Mouse (Mus musculus): ENCODE data around the gene Dync1i1. TPM values are rescaled to one million over a fixed set of nuclear protein-coding genes. Genes with fewer than 3 reads are reported as not detected.
"Not testable (repeated sequence)": the region's sequence is repeated elsewhere in the genome, so short reads cannot be mapped to it uniquely, and the experiment has no call there.

The Dync1i1 gene
- total RNA-seq (2014; rRNA removed) (132 and 172 TPM in 2 replicates), polyA plus RNA-seq (2015; fragmentation: Nextera tagmentation; extraction: Ambion mirVana) (134 and 193 TPM in 2 replicates)

DNA sequence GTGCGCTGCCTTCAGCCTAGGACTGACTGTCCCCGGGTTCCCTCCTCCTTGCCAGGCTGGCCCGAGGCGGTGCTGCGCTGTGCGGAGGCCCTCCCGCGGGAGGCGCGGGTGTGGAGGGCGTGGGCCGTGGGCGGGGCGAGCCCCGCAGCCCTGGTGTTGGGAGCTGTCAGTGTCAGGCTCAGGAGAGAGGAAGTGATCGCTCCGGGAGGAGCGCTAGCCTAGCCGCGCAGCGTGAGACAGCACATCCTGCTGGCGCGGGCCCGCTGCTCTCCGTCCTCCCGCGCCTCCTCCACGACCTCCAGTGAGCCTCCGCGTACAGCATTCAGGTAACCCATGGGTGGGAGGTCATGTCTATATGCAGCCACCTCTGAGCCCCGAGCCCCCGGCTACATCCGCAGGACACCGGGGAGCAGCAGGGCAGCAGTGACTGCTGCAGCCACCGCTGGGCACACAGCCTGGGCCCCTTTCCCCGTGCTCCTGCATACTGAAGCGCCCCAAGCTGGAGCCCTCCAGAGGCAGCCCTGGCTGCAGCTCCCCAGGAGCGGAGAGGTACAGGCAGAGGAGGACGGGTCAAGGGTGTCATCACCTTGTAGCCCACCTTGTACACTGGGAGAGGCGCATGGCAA, at the start of gene Dync1i1:
TSS of gene Dync1i1 (plus strand) at position 29 of the 626 bp plus-strand sequence.
- no peaks in the 10 kb centered on the region for H3K27me3 ChIP-seq (ENCODE audit: insufficient read depth, low read length)
- 2% methylated on average over 40 of the region's 40 CpGs for WGBS
- H3K4me3 ChIP-seq (ENCODE audit: low read depth, low read length), result peak within 1 kb of the TSS; percentile 56
- H3K36me3 ChIP-seq (ENCODE audit: insufficient read depth), result no peaks in the 10 kb centered on the region
- H3K27ac ChIP-seq (ENCODE audit: low read depth, low read length), result peak within 1 kb of the TSS; percentile 90
- ATAC-seq, result peak; percentile 86
- peak; percentile 76 for DNase-seq
- no peaks in the 10 kb centered on the region for H3K9me3 ChIP-seq (ENCODE audit: low read length)
- peak within 1 kb of the TSS; percentile 77 for H3K9ac ChIP-seq
- no peaks in the 10 kb centered on the region for H3K4me1 ChIP-seq (ENCODE audit: insufficient read depth)
- peak within 1 kb of the TSS; percentile 86 for H3K4me2 ChIP-seq (ENCODE audit: low read depth)
- TF ChIP-seq CTCF (IDR thresholded peaks at IDR 0.05; ENCODE audit: low read depth), result no peak

DNA sequence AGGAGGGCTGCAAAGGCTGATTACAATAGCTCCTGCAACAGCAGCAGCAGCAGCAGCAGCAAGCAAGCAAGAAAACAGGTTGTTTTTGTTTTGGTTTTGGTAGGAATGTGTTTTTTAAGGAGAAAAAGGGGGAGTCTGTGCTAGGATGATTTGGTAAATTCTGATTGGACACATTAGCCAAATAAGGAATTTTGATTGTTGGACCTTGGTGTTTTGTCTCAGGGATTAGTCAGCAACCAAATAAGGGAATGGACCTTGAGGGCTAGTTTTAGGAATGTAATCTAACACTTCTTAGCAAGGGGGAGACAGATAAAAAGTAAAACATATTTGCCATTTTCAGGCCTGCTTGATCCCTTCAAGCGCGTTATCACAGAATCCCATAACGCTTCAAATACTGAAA, 45.7 kb upstream of the Dync1i1 start:
- no peaks in the 10 kb centered on the region for H3K36me3 ChIP-seq (ENCODE audit: insufficient read depth)
- WGBS, result 95% methylated on average over 3 of the region's 3 CpGs
- H3K9ac ChIP-seq, result no peak overlapping the region
- ATAC-seq (no peak), DNase-seq (no peak)
- H3K27ac ChIP-seq (ENCODE audit: low read depth, low read length), result no peak overlapping the region
- H3K27me3 ChIP-seq (ENCODE audit: insufficient read depth, low read length), result no peaks in the 10 kb centered on the region
- H3K4me2 ChIP-seq (ENCODE audit: low read depth), result no peak overlapping the region
- no peak overlapping the region for H3K4me3 ChIP-seq (ENCODE audit: low read depth, low read length)
- H3K4me1 ChIP-seq (ENCODE audit: insufficient read depth), result no peaks in the 10 kb centered on the region
- TF ChIP-seq CTCF (IDR thresholded peaks at IDR 0.05; ENCODE audit: low read depth), result no peak
- no peaks in the 10 kb centered on the region for H3K9me3 ChIP-seq (ENCODE audit: low read length)

DNA sequence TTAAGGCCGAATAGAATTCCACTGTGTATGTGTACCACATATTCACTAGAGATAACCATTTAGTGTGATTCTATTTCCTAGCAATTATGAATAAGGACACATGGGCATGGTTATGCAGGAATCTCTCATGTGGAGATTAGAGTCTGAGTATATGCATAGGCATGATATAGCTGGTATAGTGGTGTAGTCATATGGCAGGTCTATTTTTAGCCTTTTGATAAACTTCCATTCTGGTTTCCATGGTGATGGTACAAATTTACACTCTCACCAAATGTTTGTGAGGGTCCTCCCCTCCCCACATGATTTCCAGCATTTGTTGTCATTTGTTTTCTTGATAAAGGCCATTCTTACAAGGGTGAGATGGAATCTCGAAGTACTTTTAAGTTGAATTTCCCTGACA, 23.6 kb upstream of the Dync1i1 start:
- Histone ChIP-seq H3K27me3 (ENCODE audit: insufficient read depth, low read length) (no peaks in the 10 kb centered on the region), H3K4me3 (ENCODE audit: low read depth, low read length) (no peak overlapping the region), H3K9ac (no peak overlapping the region), H3K36me3 (ENCODE audit: insufficient read depth) (no peaks in the 10 kb centered on the region), H3K4me2 (ENCODE audit: low read depth) (no peak overlapping the region), H3K9me3 (ENCODE audit: low read length) (no peaks in the 10 kb centered on the region), H3K4me1 (ENCODE audit: insufficient read depth) (peaks cover 6% of the 10 kb centered on the region; the same call in 1 of the 2 replicates), H3K27ac (ENCODE audit: low read depth, low read length) (peak overlapping the region; percentile 82)
- no peak for TF ChIP-seq CTCF (IDR thresholded peaks at IDR 0.05; ENCODE audit: low read depth)
- DNase-seq (peak; percentile 80), ATAC-seq (peak; percentile 98)
- WGBS, result 54% methylated on average over 2 of the region's 2 CpGs

DNA sequence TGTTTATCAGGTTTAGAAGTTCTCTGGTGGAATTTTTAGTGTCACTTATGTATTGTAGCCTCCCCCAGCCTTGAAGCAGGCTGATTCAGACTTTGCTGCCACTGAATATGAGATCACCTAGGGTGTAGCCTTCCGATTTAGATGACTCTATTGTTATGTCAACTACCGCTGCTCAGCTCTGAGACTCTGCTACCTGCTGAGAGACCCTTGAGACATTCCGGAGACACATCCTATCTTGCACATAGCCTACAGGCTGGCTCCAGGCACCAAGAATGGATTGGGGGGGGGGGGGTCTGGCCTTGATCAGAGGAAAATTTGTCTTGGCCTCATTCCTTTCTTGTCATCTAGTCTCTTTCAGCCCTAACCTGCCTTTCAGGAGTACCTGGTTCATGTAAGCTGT, 17.5 kb upstream of the Dync1i1 start:
- not testable (repeated sequence) for H3K27ac ChIP-seq (ENCODE audit: low read depth, low read length); H3K4me3 ChIP-seq (ENCODE audit: low read depth, low read length); H3K9ac ChIP-seq; H3K9me3 ChIP-seq (ENCODE audit: low read length); H3K4me1 ChIP-seq (ENCODE audit: insufficient read depth); H3K36me3 ChIP-seq (ENCODE audit: insufficient read depth); ATAC-seq; H3K27me3 ChIP-seq (ENCODE audit: insufficient read depth, low read length); H3K4me2 ChIP-seq (ENCODE audit: low read depth); DNase-seq
- 40% methylated on average over 3 of the region's 3 CpGs for WGBS

DNA sequence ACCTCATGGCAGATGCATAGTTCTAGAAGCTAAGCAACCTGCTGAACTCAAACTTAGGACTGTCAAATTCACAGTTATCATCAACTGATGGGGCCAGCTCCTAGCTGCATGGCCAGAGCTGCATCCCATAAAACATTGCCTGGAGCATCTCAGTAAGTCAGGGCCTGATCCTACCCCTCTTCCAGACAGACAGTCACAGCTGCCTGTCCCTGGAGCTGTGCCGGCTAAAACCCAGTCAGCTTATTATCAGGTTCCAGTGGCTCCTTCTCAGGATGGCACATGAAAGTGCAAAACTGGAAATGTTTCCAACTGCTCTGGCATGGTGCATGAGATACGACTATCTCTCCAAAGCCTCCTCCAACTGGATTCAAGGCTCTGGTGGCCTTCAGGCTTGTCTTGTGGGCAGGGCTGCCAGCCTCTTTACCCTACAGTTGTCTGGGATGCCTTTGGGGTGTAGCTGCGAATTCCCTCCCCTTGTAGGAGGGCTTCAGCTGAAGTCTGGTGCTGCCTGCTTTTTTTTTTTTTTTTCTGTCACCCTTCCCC, 15.3 kb upstream of the Dync1i1 start:
- TF ChIP-seq CTCF (IDR thresholded peaks at IDR 0.05; ENCODE audit: low read depth), result no peak
- H3K27ac ChIP-seq (ENCODE audit: low read depth, low read length), result no peak overlapping the region
- no peak overlapping the region for H3K9ac ChIP-seq
- WGBS, result 63% methylated on average over 3 of the region's 3 CpGs
- DNase-seq (no peak), ATAC-seq (peak; percentile 25; the same call in 1 of the 2 replicates)
- H3K36me3 ChIP-seq (ENCODE audit: insufficient read depth), result no peaks in the 10 kb centered on the region
- no peak overlapping the region for H3K4me2 ChIP-seq (ENCODE audit: low read depth)
- no peaks in the 10 kb centered on the region for H3K9me3 ChIP-seq (ENCODE audit: low read length)
- H3K4me3 ChIP-seq (ENCODE audit: low read depth, low read length), result no peak overlapping the region
- H3K27me3 ChIP-seq (ENCODE audit: insufficient read depth, low read length), result no peaks in the 10 kb centered on the region
- no peaks in the 10 kb centered on the region for H3K4me1 ChIP-seq (ENCODE audit: insufficient read depth)

DNA sequence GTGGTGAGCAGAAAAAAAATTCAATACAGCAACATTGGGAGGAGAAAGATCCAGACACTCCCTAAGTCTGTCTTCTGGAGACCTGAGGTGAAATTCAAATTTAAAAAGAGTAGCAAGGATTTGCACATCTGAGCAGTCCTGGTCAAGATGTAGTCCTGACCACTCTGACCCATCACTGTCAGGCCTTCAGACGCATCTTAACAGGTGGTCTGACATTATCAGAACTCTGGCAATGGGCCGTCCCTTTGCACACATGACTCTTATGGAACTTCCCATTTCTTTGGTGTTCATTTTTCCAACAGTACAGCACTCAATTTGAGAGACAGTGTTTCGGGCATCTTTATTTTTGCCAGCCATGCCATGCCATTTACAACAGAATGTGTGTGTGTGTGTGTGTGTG, 12.8 kb upstream of the Dync1i1 start:
- Histone ChIP-seq H3K9ac (no peak overlapping the region), H3K9me3 (ENCODE audit: low read length) (no peaks in the 10 kb centered on the region), H3K4me3 (ENCODE audit: low read depth, low read length) (no peak overlapping the region), H3K4me2 (ENCODE audit: low read depth) (no peak overlapping the region), H3K4me1 (ENCODE audit: insufficient read depth) (no peaks in the 10 kb centered on the region), H3K27me3 (ENCODE audit: insufficient read depth, low read length) (no peaks in the 10 kb centered on the region), H3K36me3 (ENCODE audit: insufficient read depth) (no peaks in the 10 kb centered on the region), H3K27ac (ENCODE audit: low read depth, low read length) (no peak overlapping the region)
- no peak for TF ChIP-seq CTCF (IDR thresholded peaks at IDR 0.05; ENCODE audit: low read depth)
- 82% methylated on average over 3 of the region's 3 CpGs for WGBS
- no peak for DNase-seq
- ATAC-seq, result no peak

DNA sequence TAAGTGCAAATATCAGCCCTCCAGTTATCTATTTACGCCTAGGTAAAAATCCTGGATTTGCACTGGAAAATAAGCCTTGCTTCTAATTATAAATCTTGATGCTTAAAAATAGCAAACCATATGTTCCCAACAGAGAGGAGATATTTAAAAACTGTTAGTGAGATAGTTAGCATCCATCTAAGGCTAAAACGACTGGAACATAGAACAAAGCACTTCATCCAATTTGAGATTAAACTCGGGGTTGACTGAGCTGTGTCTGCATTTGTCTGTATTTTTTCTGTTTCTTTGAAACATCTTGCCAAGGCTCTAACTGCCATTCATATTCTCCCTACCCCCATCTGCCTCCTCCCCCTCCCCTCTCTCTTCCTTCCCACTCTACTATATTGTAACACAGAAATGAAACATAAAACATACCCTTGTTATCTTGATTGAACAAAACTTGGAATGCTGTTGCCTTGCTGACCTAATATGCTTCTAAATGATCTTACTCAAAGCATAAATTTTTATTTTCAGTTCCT, 10.3 kb upstream of the Dync1i1 start:
- H3K4me3 ChIP-seq (ENCODE audit: low read depth, low read length), result no peak overlapping the region
- H3K9ac ChIP-seq, result no peak overlapping the region
- peak overlapping the region; percentile 35; the same call in 1 of the 2 replicates for H3K27ac ChIP-seq (ENCODE audit: low read depth, low read length)
- ATAC-seq (peak; percentile 79), DNase-seq (peak; percentile 39)
- H3K4me1 ChIP-seq (ENCODE audit: insufficient read depth), result no peaks in the 10 kb centered on the region
- TF ChIP-seq CTCF (IDR thresholded peaks at IDR 0.05; ENCODE audit: low read depth), result no peak
- H3K4me2 ChIP-seq (ENCODE audit: low read depth), result no peak overlapping the region
- no peaks in the 10 kb centered on the region for H3K36me3 ChIP-seq (ENCODE audit: insufficient read depth)
- WGBS, result 48% methylated on average over 3 of the region's 3 CpGs
- no peaks in the 10 kb centered on the region for H3K27me3 ChIP-seq (ENCODE audit: insufficient read depth, low read length)
- no peaks in the 10 kb centered on the region for H3K9me3 ChIP-seq (ENCODE audit: low read length)
